Mouse (Mus musculus) spleen, adult 2 months (tissue): ENCODE data around the gene Pigp.

ENCODE experiments used
- CTCF ChIP-seq: fragments of 200-500 bp; IDR thresholded peaks from 2 replicates; pipeline ENCODE4 v1.5.1; 2011; ENCODE audit warnings: mild to moderate bottlenecking, inconsistent platforms; ENCODE audit not compliant: insufficient read depth, insufficient read length, insufficient replicate concordance; ENCODE audit errors: extremely low read depth
- POLR2A ChIP-seq: fragments of 200-500 bp; IDR thresholded peaks from 2 replicates; pipeline ENCODE4 v1.6.1; 2011; ENCODE audit warnings: low read depth, low read length, inconsistent platforms

- TF ChIP-seq CTCF, result no peak
- TF ChIP-seq POLR2A, result no peak
Observed at GRCm38 (mm10) chr16:94314626-94315025, 57.0 kb downstream of the Pigp start.
